Mouse (Mus musculus) testis, adult 2 months (tissue): ENCODE results near the gene Flywch2.

Experiments
- CTCF ChIP-seq: fragments of 200-500 bp; IDR thresholded peaks from 2 replicates; pipeline ENCODE4 v1.5.1; 2012; ENCODE audit warnings: low read depth, mild to moderate bottlenecking, inconsistent platforms, low read length, moderate library complexity; ENCODE audit not compliant: control insufficient read depth, insufficient read depth, insufficient replicate concordance
- POLR2A ChIP-seq: fragments of 200-500 bp; IDR thresholded peaks from 2 replicates; pipeline ENCODE4 v1.6.1; 2012; ENCODE audit warnings: low read depth, mild to moderate bottlenecking, inconsistent platforms, low read length, moderate library complexity; ENCODE audit not compliant: control insufficient read depth

DNA sequence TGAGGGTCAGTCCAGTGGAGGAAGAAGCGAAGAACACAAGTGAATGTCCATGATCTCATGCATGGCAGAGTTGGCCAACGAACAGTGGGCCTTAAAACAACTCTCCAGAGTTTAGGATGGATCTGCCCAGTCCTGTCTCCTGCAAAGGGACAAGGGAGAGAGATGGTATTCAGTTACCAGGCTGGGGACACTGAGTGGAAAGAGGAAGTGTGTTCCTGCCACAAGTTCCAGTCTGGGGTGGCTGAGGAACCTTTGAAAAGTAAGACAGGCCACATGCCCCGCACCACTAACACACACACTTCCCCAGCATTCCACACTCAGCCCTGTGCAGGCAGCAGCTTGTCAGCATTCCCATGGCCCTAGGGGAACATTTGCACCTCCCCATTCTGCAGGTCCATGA is 39.1 kb downstream of the Flywch2 start:
- TF ChIP-seq CTCF (no peak), POLR2A (no peak)
